Mouse (Mus musculus): ENCODE results near the gene Ptch1. TPM values are rescaled to one million over a fixed set of nuclear protein-coding genes. Genes with fewer than 3 reads are reported as not detected.

Gene Ptch1
- total and polyA plus RNA-seq, 3 experiments, result 6.2 to 14.9 (median 7.4) TPM

DNA sequence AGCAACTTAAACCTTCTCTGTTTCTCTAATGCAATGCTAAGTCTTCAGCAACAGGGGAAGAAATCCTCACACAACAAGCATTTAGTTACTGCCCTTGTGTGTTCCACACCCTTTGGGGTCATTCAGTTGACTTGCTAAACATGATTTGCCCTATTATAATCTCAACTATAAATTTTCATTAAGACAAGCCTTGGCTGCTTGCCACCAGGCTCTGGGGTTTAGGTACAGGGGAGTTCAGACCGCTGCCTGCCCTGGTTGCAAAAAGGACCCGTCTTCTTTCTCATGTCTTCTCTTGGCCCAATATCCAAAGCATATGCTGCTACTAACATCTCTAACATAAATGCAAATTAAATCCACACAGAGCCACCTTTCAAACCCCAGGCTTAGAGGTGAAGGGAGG is 49.3 kb downstream of the Ptch1 start:
- Histone ChIP-seq H3K9ac (ENCODE audit: insufficient read depth, low read depth) (no peak overlapping the region), H3K79me2 (replicated peaks; ENCODE audit: control insufficient read depth, extremely low read depth, insufficient read depth, poor library complexity, severe bottlenecking) (no peaks in the 10 kb centered on the region), H3K4me2 (ENCODE audit: insufficient read depth, low read depth, poor library complexity, severe bottlenecking) (no peak overlapping the region), H3K9me3 (replicated peaks; ENCODE audit: low read length) (no peaks in the 10 kb centered on the region), H3K4me1 (ENCODE audit: control insufficient read depth in 1 of 2, insufficient read depth in 2 of 2) (peaks cover 8 to 15% of the 10 kb centered on the region in 2 experiments; a peak in 3 of 4 replicates), H3K4me3 (replicated peaks in 1 of 3; ENCODE audit: low read depth in 2 of 3, low read length in 2 of 3, poor library complexity in 1 of 3) (no peak overlapping the region), H3K27ac (ENCODE audit: insufficient read depth, low read depth) (no peak overlapping the region), H3K27me3 (replicated peaks) (no peaks in the 10 kb centered on the region), H3K36me3 (replicated peaks in 1 of 2; ENCODE audit: control insufficient read depth in 1 of 2, insufficient read depth in 1 of 2, low read length in 1 of 2) (peaks cover 72 to 87% of the 10 kb centered on the region in 2 experiments)
- TF ChIP-seq NELFE (IDR thresholded peaks at IDR 0.05; ENCODE audit: low read depth, low read length) (no peak), MEF2A (IDR thresholded peaks at IDR 0.05; ENCODE audit: borderline replicate concordance, low read depth, low read length) (no peak)
- no peak for DNase-seq (ENCODE audit: extremely low read depth)
- in situ Hi-C loops (cut with MboI; ENCODE audit: low pct_ligation_motif_present, low pct_unique_long_range_greater_than_20kb, low sequenced_read_pairs) (no loop called here), dilution Hi-C loops (cut with MboI; ENCODE audit: extremely low pct_ligation_motif_present, extremely low pct_unique_long_range_greater_than_20kb, low sequenced_read_pairs) (no loop called here)

DNA sequence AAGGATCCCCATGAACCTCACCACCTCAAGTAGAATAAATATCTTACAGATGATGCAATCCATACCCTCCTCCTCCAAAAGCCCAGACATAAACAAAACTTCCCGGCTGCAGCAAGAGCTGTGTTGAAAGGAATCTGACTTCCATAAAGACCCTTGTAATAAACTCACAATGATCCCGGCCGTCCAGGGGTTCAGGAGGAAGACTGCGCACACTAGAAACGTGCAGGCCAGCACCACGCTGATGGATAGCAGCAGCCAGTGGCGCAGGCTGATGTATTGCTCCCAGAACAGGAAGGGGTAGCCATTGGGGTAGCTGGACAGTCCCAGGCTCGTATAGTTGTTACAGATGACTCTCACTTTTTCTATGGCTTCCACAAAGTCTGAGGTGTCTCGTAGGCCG is 50.6 kb downstream of the Ptch1 start:
- no peak for DNase-seq (ENCODE audit: extremely low read depth)
- Histone ChIP-seq H3K4me1 (ENCODE audit: control insufficient read depth in 1 of 2, insufficient read depth in 2 of 2) (peaks cover 2 to 3% of the 10 kb centered on the region in 2 experiments; a peak in 3 of 4 replicates), H3K4me3 (replicated peaks in 1 of 3; ENCODE audit: low read depth in 2 of 3, low read length in 2 of 3, poor library complexity in 1 of 3) (no peak overlapping the region), H3K27me3 (replicated peaks) (no peaks in the 10 kb centered on the region), H3K9ac (ENCODE audit: insufficient read depth, low read depth) (no peak overlapping the region), H3K27ac (ENCODE audit: insufficient read depth, low read depth) (no peak overlapping the region), H3K9me3 (replicated peaks; ENCODE audit: low read length) (no peaks in the 10 kb centered on the region), H3K4me2 (ENCODE audit: insufficient read depth, low read depth, poor library complexity, severe bottlenecking) (no peak overlapping the region), H3K79me2 (replicated peaks; ENCODE audit: control insufficient read depth, extremely low read depth, insufficient read depth, poor library complexity, severe bottlenecking) (no peaks in the 10 kb centered on the region), H3K36me3 (replicated peaks in 1 of 2; ENCODE audit: control insufficient read depth in 1 of 2, insufficient read depth in 1 of 2, low read length in 1 of 2) (peaks cover 83 to 96% of the 10 kb centered on the region in 2 experiments)
- TF ChIP-seq MAZ (IDR thresholded peaks at IDR 0.05; ENCODE audit: low read depth, low read length), result no peak
- TF ChIP-seq UBTF (IDR thresholded peaks at IDR 0.05; ENCODE audit: low read depth, low read length), result no peak
- TF ChIP-seq MAX (IDR thresholded peaks at IDR 0.05; ENCODE audit: low read length), result no peak
- TF ChIP-seq E2F4 (IDR thresholded peaks at IDR 0.05; ENCODE audit: insufficient replicate concordance, low read depth, low read length), result no peak
- TF ChIP-seq CTCF (conservative IDR thresholded peaks at IDR 0.05 in 1 of 2, IDR thresholded peaks at IDR 0.05 in 1 of 2; ENCODE audit: low read depth in 2 of 2, low read length in 2 of 2), result no peak
- no peak for TF ChIP-seq HCFC1 (IDR thresholded peaks at IDR 0.05; ENCODE audit: low read depth, low read length)
- TF ChIP-seq SMC3 (IDR thresholded peaks at IDR 0.05; ENCODE audit: low read depth, low read length), result no peak
- no peak for TF ChIP-seq POLR2A (IDR thresholded peaks at IDR 0.05; ENCODE audit: low read depth, low read length)
- TF ChIP-seq EP300 (IDR thresholded peaks at IDR 0.05; ENCODE audit: low read length), result no peak
- TF ChIP-seq PAX5 (IDR thresholded peaks at IDR 0.05; ENCODE audit: low read length), result no peak
- TF ChIP-seq POLR2AphosphoS2 (IDR thresholded peaks at IDR 0.05; ENCODE audit: low read depth, low read length), result no peak
- no peak for TF ChIP-seq NELFE (IDR thresholded peaks at IDR 0.05; ENCODE audit: low read depth, low read length)
- dilution Hi-C loops (cut with MboI; ENCODE audit: extremely low pct_ligation_motif_present, extremely low pct_unique_long_range_greater_than_20kb, low sequenced_read_pairs) (no loop called here), in situ Hi-C loops (cut with MboI; ENCODE audit: low pct_ligation_motif_present, low pct_unique_long_range_greater_than_20kb, low sequenced_read_pairs) (no loop called here)

DNA sequence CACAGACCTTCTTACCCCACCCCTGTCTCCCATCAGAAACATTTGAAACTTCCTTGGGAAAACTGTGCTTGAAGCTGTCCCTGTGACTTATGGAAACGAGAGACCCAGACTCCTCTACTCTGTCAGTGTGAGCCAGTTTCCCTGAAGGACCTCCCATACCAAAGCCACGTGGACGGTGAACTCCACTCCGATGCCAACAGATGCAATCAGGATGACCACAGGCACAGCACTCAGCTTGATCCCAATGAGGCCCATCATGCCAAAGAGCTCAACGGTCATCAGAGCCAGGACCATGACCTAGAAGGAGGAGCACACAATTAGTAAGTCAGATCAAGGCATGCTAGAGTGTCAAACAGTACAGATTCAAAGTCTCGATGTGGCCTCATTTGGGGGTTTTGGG is 53.3 kb downstream of the Ptch1 start:
- TF ChIP-seq BHLHE40 (IDR thresholded peaks at IDR 0.05; ENCODE audit: low read depth, low read length) (no peak), HCFC1 (IDR thresholded peaks at IDR 0.05; ENCODE audit: low read depth, low read length) (no peak), MAZ (IDR thresholded peaks at IDR 0.05; ENCODE audit: low read depth, low read length) (no peak), MAFK (IDR thresholded peaks at IDR 0.05; ENCODE audit: insufficient replicate concordance, low read length) (no peak), E2F4 (IDR thresholded peaks at IDR 0.05; ENCODE audit: insufficient replicate concordance, low read depth, low read length) (no peak), POLR2AphosphoS2 (IDR thresholded peaks at IDR 0.05; ENCODE audit: low read depth, low read length) (no peak), MYC (IDR thresholded peaks at IDR 0.05; ENCODE audit: low read depth, low read length) (no peak), CTCF (conservative IDR thresholded peaks at IDR 0.05 in 1 of 2, IDR thresholded peaks at IDR 0.05 in 1 of 2; ENCODE audit: low read depth in 2 of 2, low read length in 2 of 2) (no peak), TBP (conservative IDR thresholded peaks at IDR 0.05; ENCODE audit: low read depth, low read length) (no peak), ZMIZ1 (IDR thresholded peaks at IDR 0.05; ENCODE audit: low read depth, low read length) (no peak), CHD1 (IDR thresholded peaks at IDR 0.05; ENCODE audit: low read depth, low read length) (no peak), ELF1 (IDR thresholded peaks at IDR 0.05; ENCODE audit: low read depth, low read length) (no peak), SIN3A (IDR thresholded peaks at IDR 0.05; ENCODE audit: low read length) (no peak), USF1 (IDR thresholded peaks at IDR 0.05; ENCODE audit: low read depth, low read length) (no peak), RCOR1 (conservative IDR thresholded peaks at IDR 0.05; ENCODE audit: low read depth, low read length) (no peak), JUN (IDR thresholded peaks at IDR 0.05; ENCODE audit: insufficient read depth, low read depth, low read length) (no peak), NRF1 (IDR thresholded peaks at IDR 0.05; ENCODE audit: low read depth, low read length) (no peak), MEF2A (IDR thresholded peaks at IDR 0.05; ENCODE audit: borderline replicate concordance, low read depth, low read length) (no peak), CHD2 (IDR thresholded peaks at IDR 0.05; ENCODE audit: low read length) (no peak), MAX (IDR thresholded peaks at IDR 0.05; ENCODE audit: low read length) (no peak)
- Histone ChIP-seq H3K36me3 (replicated peaks in 1 of 2; ENCODE audit: control insufficient read depth in 1 of 2, insufficient read depth in 1 of 2, low read length in 1 of 2) (peaks cover 85 to 95% of the 10 kb centered on the region in 2 experiments), H3K79me2 (replicated peaks; ENCODE audit: control insufficient read depth, extremely low read depth, insufficient read depth, poor library complexity, severe bottlenecking) (no peaks in the 10 kb centered on the region), H3K4me1 (ENCODE audit: control insufficient read depth in 1 of 2, insufficient read depth in 2 of 2) (no peaks in the 10 kb centered on the region), H3K9ac (ENCODE audit: insufficient read depth, low read depth) (no peak overlapping the region), H3K27ac (ENCODE audit: insufficient read depth, low read depth) (no peak overlapping the region), H3K4me2 (ENCODE audit: insufficient read depth, low read depth, poor library complexity, severe bottlenecking) (no peak overlapping the region), H3K4me3 (replicated peaks in 1 of 3; ENCODE audit: low read depth in 2 of 3, low read length in 2 of 3, poor library complexity in 1 of 3) (no peak overlapping the region), H3K9me3 (replicated peaks; ENCODE audit: low read length) (no peaks in the 10 kb centered on the region), H3K27me3 (replicated peaks) (no peaks in the 10 kb centered on the region)
- no peak for DNase-seq (ENCODE audit: extremely low read depth)
- dilution Hi-C loops (cut with MboI; ENCODE audit: extremely low pct_ligation_motif_present, extremely low pct_unique_long_range_greater_than_20kb, low sequenced_read_pairs) (no loop called here), in situ Hi-C loops (cut with MboI; ENCODE audit: low pct_ligation_motif_present, low pct_unique_long_range_greater_than_20kb, low sequenced_read_pairs) (no loop called here)

Measured in CH12.LX (cell line).